Mouse (Mus musculus): ENCODE measurements around the gene Asna1.

Asna1 gene

DNA sequence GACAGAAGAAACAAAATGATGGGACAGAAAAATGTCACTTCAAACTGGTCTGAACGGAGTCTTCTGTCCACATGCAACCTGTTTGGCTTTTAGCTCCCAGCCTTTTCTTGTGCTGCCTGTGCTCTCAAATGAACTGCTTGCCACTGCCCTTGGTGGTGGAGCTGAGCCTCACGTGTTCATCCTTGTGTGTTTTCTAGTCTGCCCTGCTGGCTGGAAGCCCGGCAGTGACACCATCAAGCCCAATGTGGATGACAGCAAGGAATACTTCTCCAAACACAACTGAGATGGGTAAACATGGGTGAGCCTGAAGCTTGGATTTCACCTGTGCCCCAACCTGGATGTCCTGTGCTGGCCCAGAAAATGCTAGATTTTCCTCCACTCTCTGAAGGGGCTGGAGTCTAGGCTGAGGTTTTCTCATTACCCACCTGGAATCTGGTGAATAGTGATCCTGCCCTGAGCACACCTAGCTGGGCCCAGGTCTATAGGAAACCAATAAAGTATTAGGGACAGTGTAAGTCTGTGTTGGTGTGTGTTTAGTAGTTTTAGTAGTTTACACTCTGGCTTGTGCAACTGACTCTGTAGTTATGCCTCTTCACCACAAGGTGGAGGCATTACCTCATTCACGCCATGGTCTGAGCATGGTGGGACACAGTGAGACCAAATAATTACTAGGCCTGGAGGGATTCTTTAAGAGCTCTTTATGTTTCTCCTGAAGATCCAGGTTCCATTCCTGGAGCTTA, 51.1 kb downstream of the Asna1 start:
- DNase-seq: peak; percentile 76

DNA sequence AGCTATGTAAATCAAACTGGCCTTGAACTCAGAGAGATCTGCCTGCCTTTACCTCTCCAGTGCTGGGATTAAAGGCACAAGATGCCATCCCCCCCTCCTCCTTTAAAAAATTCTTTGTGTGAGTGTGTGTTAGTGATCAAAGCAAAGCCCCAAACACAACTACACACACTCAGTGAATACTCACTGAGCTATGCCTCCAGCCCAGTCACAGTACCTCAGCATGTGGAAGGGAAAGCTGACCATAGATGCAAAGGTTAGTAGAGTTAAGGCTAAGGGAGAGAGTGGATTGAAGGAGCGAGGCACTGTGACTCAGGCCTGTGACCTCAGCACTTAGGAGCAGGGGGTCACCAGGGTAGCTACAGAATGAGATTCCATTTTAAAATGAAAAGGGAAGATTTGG, 52.0 kb downstream of the Asna1 start:
- DNase-seq: no peak

DNA sequence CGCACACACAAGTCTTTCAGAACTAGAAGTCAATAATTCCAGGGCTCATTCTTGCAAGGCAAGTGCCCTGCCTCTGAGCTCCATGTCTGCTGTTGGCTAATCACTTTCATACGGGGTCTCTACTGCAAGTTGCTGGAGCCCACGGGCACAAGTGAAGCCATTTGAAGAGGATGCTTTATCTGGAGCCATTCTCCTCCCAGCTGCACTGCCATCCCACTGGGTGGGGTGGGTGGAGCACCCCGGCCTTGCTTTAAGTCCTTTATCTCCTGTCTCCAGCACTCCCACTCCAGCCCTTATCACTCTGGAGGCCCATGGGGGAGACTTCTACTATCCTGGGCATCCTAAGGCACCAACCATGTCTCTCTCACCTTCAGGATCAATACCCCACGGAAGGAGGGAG, 54.2 kb downstream of the Asna1 start:
- peak; percentile 42 for DNase-seq

DNA sequence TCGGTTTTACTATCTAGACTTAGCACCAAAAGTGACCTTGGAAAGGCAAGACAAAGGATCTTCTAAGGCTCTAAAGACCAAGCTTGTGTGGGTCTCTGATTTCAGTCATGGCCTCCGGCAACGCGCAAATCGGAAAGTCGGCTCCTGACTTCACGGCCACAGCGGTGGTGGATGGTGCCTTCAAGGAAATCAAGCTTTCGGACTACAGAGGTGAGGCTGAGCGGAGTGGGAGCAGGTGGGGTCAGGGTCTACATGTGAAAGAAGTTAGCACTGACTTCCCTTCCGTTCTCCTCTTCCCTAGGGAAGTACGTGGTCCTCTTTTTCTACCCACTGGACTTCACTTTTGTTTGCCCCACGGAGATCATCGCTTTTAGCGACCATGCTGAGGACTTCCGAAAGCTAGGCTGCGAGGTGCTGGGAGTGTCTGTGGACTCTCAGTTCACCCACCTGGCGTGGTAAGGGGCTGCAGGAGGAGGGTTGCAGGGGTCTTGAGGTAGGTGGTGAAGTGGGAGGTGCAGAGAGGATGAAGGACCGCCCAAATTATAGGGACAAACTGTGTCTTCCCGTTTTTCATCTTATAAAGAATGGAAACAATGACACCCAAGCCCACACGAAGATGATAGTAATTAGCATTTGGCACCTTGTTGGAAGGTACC, 54.8 kb downstream of the Asna1 start:
- peak; percentile 47 for DNase-seq

DNA sequence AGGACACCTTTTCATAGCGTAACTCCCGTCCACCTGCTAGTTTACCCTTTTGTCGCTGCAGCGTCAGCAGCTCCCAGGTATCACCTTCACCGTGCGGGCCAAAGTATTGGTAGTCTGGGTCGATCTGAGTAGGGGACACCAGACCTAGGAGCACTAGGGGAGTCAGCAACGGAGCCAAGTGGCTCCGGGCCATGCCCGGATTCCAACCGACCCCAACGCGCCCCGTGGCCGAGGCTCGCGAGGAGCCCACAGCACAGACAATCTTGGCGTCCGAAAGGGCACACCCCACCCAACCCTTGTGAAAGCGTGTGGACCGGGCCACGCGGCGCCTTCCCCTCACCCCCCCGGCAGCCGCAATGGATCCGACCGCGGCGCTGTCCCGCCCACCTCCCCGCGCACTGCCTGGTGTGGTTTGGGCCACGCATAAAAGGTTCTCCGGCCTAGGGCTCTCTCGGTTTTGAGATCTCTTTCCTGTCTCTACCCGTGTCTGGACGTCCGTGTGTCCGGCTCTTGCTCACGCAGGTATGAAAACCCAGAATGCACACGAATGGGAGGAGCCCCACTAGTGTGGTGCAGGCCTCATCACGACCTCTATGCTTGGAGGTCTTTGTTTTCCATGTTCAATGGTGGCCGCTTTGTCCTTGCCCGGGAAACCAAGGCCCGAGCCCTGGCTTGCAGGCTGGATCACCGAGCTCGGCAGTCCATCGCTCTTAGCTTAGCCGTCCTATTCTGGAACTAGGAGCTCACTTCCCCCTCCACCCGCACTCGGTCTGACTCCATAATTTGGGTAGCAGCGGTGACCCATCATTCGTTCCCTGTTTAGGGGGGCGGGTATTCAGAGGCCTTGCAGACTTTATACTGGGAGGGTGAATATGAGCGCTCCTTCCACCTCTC, 55.6 kb downstream of the Asna1 start, which contains the start of the genes Gm49661, Prdx2 and Rnaseh2a:
TSS of gene Gm49661 (minus strand) at position 193 of the 894 bp plus-strand sequence.
TSS of gene Prdx2 (plus strand) at position 347 of the 894 bp plus-strand sequence.
TSS of gene Rnaseh2a (minus strand) at position 527 of the 894 bp plus-strand sequence.
- DNase-seq: peak; percentile 78

DNA sequence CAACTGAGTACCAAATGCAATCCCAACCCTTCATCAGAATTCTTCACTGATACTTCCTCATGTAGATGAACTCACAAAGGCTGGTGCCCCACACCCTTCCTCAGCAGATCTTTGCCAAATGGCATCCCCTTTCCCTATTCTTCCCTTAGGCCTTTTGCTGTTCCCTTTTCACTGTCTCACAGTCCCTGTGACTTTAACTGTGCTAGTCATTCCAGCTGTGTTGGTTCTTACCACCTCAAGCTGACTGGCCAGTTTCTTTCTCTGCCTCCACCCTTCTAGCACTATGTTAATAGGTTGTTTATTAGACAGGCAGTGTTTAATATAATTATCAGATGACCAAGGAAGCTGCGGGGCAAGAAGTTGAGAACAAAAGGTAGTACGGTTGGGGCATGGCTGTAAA, 56.4 kb downstream of the Asna1 start:
- no peak for DNase-seq

Measured in cerebellum, adult 9-10 months (tissue).